Mouse (Mus musculus) macrophage (primary cell): Measurements from ENCODE around the gene Tmem221. TPM values are rescaled to one million over a fixed set of nuclear protein-coding genes. Genes with fewer than 3 reads are reported as not detected.
A peak's percentile ranks its signal among the peaks of the same experiment; 100 is the strongest.

Experiments
- H3K27ac ChIP-seq: fragments of 350-480 bp; formaldehyde crosslinking; 2 replicates; pipeline ENCODE4 v1.9.0; 2021
- H3K36me3 ChIP-seq: fragments of 350-480 bp; formaldehyde crosslinking; 2 replicates; pipeline ENCODE4 v1.9.0; 2021; ENCODE audit errors: inconsistent target
- H3K4me3 ChIP-seq: fragments of 350-480 bp; formaldehyde crosslinking; 2 replicates; pipeline ENCODE4 v1.9.0; 2021; ENCODE audit errors: inconsistent target
- H3K79me2 ChIP-seq: fragments of 350-480 bp; formaldehyde crosslinking; 2 replicates; pipeline ENCODE4 v1.9.0; 2021; ENCODE audit errors: inconsistent target
- WGBS: methylation state at CpG from one replicate; pipeline ENCODE4 v1.1.7; 2026; ENCODE audit warnings: inconsistent platforms; ENCODE audit not compliant: missing documents; 5-methylcytosine and 5-hydroxymethylcytosine counted together
- polyA plus RNA-seq: library from polyadenylated mRNA; stranded (reverse); fragments of 250-400 nt; gene quantifications from 3 replicates; pipeline ENCODE4 v1.2.4, GENCODE M21; 2018; ENCODE audit warnings: inconsistent platforms

The Tmem221 gene
- polyA plus RNA-seq, 1 experiment from 2014 or later: 3.2 TPM

DNA sequence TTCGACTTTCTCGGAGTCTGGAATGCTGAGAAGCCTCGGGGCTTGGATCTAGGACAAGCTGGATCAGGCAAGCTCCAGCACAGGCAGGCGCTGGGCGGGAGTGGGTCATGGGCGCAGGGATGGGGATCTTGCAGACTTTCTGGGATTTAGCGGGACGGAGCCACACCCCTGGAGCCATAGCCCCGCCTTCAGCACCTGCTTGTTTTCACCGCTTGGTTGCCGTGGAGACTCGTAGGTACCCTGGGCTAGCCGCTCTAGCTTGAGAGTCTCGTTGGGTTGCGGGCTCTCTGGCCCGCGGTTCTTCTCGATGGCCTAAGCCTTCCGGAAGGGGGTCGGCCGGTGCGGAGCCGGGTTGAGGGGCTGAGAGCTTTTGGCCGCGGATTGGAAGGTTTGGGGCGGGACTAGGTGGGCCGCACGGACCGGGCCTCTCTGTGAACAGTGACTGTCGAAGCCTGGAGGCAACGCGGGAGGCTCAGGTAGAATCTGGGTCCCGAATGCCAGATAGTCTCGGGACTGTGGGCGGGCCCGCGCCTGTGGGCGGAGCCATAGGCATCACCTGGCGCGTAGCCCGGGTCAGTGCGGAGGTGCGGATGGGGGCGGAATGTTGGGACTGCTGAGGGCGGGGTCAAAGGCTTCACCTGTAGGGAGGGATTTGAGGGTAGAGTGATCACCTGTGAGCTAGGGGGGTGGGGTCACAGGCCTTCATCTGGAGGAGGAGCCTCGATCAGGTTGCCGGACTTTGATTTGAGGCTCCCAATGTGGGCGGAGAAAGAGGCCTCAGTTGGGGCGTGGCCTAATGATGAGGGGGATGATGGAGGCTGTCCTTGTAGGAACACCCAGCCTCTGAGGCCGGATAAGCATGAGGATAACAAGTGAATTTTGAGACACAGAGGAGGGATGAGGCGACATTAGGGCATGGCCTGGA is 11.0 kb upstream of the Tmem221 start:
- WGBS: 19% methylated on average over 51 of the region's 51 CpGs
- peak overlapping the region; percentile 33; the same call in 1 of the 2 replicates for H3K27ac ChIP-seq
- H3K36me3 ChIP-seq: no peaks in the 10 kb centered on the region
- H3K4me3 ChIP-seq: peak overlapping the region; percentile 58
- peaks cover 36% of the 10 kb centered on the region for H3K79me2 ChIP-seq

- Histone ChIP-seq H3K36me3 (no peaks in the 10 kb centered on the region), H3K4me3 (no peak overlapping the region; the same call in 1 of the 2 replicates), H3K79me2 (peaks cover 29% of the 10 kb centered on the region; the same call in 1 of the 2 replicates), H3K27ac (peak overlapping the region; percentile 25)
- WGBS: 78% methylated on average over 6 of the region's 6 CpGs
Observed at GRCm38 (mm10) chr8:71568941-71569340, 10.3 kb upstream of the Tmem221 start.

DNA sequence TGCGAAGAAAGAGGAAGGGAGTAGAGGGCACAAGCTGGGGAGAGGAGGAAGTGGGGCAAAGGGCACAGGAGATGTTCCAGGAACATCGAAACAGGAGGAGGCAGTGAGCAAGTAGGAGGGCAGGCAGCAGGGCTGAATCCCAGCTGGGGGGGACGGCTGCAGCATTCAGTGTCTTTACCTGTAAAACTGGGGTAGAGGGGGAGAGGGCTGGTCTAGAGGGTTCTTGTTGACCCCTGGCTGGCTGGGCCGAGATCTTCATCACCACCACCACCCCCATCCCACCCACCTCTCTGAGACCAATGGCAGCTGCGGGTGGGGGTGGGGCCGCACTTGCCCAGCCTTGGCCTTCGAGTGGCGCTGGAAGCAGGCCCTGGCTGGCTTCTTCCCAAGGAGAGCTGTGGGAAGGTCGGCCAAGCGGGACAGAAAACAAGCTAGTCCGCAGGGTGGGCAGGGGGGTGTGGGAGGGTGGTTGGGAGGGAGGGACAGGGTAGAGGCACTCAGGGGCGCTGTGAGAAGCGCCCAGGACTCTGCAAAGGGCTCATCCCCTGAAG is 9.8 kb upstream of the Tmem221 start, which contains the start of gene Slc27a1:
Gene Slc27a1, plus strand, starts transcription at position 496 of the 551 bp plus-strand sequence.
- peak within 1 kb of the TSS; percentile 58 for H3K4me3 ChIP-seq
- 30% methylated on average over 9 of the region's 13 CpGs for WGBS
- peaks cover 27% of the 10 kb centered on the region; the same call in 1 of the 2 replicates for H3K79me2 ChIP-seq
- peak within 1 kb of the TSS; percentile 25 for H3K27ac ChIP-seq
- no peaks in the 10 kb centered on the region for H3K36me3 ChIP-seq

GRCm38 (mm10) chr8:71567587-71567986 is 8.9 kb upstream of the Tmem221 start:
- no peak overlapping the region for H3K4me3 ChIP-seq
- peak overlapping the region; percentile 25 for H3K27ac ChIP-seq
- peaks cover 19% of the 10 kb centered on the region; the same call in 1 of the 2 replicates for H3K79me2 ChIP-seq
- H3K36me3 ChIP-seq: no peaks in the 10 kb centered on the region
- 94% methylated on average over 7 of the region's 7 CpGs for whole genome bisulfite sequencing

DNA sequence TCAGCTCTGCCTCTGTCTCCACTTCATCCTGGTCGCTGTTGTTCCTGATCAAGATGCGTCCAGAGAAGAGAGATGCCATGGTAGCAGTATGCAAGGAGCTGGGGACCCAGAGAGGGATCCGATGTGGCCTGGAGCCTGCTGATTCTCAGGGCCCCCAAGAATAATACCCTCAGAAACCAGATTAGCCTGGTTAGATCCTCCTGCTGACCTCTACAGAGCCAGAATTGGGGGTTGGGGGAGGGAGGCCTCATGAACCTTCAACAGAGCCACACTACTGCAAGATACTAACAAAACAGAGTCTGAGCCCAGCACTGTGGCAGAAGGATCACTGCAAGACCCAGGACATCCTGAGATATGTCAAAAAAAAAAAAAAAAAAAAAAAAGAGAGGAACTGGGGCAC is 7.8 kb upstream of the Tmem221 start, which contains the start of gene Nxnl1:
Gene Nxnl1, minus strand, starts transcription at position 101 of the 400 bp plus-strand sequence.
- Histone ChIP-seq H3K36me3 (no peaks in the 10 kb centered on the region), H3K79me2 (peaks cover 8% of the 10 kb centered on the region; the same call in 1 of the 2 replicates), H3K4me3 (no peak within 1 kb of the TSS), H3K27ac (no peak within 1 kb of the TSS)
- 93% methylated on average over 3 of the region's 3 CpGs for WGBS

DNA sequence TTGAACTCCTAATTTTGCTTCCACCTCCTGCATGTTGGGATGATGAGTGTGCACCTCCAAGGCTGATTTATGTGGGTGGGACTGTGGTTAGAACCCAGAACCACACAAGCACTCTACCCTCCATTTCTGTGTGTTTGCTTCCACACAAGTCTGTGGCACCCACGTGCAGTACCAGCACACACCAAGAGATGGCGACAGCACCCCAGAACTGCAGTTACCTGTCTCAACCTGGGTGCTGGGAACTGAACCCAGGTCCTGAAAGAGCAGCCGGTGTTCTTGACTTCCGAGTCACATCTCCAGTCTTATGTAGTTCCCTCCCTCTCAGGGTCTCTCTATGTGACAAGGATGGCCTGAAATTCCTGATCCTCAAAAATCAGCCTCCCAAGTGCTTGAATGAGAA is 5.3 kb upstream of the Tmem221 start:
- Histone ChIP-seq H3K79me2 (no peaks in the 10 kb centered on the region), H3K36me3 (no peaks in the 10 kb centered on the region), H3K4me3 (no peak overlapping the region), H3K27ac (no peak overlapping the region)
- WGBS: 78% methylated on average over 4 of the region's 4 CpGs

GRCm38 (mm10) chr8:71562751-71563150 is 4.1 kb upstream of the Tmem221 start:
- H3K4me3 ChIP-seq: no peak overlapping the region

DNA sequence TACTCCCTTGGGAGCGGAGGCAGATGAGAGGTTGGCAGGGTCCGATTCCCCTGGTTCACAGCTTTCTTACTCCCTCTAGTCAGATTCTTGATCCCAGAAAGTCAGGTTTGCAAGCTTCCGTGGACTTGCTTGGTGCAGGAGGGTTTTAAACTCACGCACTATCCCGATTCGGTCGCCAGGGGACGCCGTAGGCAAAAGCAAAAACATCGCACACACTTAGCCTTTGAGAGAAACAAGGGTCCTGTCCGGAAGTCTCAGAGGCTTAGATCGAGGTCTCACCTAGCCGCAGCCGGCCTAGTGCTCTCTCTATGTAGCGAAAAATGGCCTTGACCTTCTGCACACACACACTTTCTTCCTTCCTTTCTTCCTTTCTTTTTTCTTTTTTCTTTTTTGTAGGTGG is 2.7 kb upstream of the Tmem221 start:
- Histone ChIP-seq H3K4me3 (no peak overlapping the region), H3K79me2 (no peaks in the 10 kb centered on the region), H3K27ac (no peak overlapping the region), H3K36me3 (no peaks in the 10 kb centered on the region)
- 4% methylated on average over 15 of the region's 15 CpGs for WGBS

More at GRCm38 (mm10) chr8:71562751-71563150, 4.1 kb upstream of the Tmem221 start:
- Histone ChIP-seq H3K36me3 (no peaks in the 10 kb centered on the region), H3K79me2 (no peaks in the 10 kb centered on the region), H3K27ac (no peak overlapping the region)
- 3% methylated on average over 28 of the region's 33 CpGs for WGBS

DNA sequence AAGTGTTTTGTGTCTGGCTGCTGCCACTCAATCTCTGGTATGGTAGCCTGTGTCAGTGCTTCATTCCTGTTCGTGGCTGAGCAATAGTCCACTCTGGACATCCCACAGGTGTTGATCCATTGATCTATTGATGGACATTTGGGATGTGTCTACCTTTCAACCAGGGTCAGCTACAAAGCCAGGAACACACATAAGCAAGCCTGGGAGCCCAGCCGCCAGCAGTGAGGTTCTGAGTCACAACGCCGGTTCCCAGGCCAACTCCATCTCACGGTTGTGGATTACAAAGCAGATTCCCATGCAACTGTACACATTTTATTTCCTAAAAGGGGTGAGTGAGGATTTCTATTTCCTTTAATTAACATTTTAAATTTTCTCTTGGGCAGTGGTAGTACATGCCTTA is 2.1 kb upstream of the Tmem221 start:
- H3K36me3 ChIP-seq: no peaks in the 10 kb centered on the region
- no peaks in the 10 kb centered on the region for H3K79me2 ChIP-seq
- no peak overlapping the region for H3K27ac ChIP-seq
- no peak overlapping the region for H3K4me3 ChIP-seq
- 98% methylated on average over 5 of the region's 5 CpGs for WGBS

DNA sequence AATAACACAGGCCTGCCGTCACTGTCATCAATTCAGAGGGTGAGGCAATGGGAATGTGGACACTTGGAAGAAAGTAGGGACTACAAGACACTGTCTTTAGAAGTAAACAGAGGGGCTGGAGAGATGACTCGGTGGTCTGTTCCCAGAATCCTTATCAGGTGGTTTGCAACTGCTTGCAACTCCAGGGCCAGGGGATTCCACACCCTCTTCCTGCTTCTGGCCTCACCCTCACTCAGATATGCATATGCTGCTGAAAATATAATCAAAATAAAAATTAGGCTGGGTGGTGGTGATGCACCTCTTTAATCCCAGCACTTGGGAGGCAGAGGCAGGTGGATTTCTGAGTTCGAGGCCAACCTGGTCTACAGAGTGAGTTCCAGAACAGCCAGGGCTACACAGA is 1.4 kb upstream of the Tmem221 start:
- no peaks in the 10 kb centered on the region for H3K36me3 ChIP-seq
- WGBS: 87% methylated on average over 3 of the region's 3 CpGs
- no peak overlapping the region for H3K27ac ChIP-seq
- no peak overlapping the region for H3K4me3 ChIP-seq
- H3K79me2 ChIP-seq: no peaks in the 10 kb centered on the region

GRCm38 (mm10) chr8:71558958-71559690 is 453 bp upstream of the Tmem221 start:
- Histone ChIP-seq H3K79me2 (no peaks in the 10 kb centered on the region), H3K36me3 (no peaks in the 10 kb centered on the region), H3K27ac (no peak overlapping the region), H3K4me3 (peak overlapping the region; percentile 35)
- 11% methylated on average over 22 of the region's 24 CpGs for WGBS

GRCm38 (mm10) chr8:71554644-71555043 is 4.0 kb downstream of the Tmem221 start:
- 90% methylated on average over 2 of the region's 2 CpGs for WGBS
- Histone ChIP-seq H3K27ac (no peak overlapping the region), H3K36me3 (no peaks in the 10 kb centered on the region), H3K4me3 (no peak overlapping the region), H3K79me2 (no peaks in the 10 kb centered on the region)

GRCm38 (mm10) chr8:71554001-71554400 is 4.7 kb downstream of the Tmem221 start:
- no peak overlapping the region for H3K4me3 ChIP-seq
- no peak overlapping the region for H3K27ac ChIP-seq
- H3K79me2 ChIP-seq: no peaks in the 10 kb centered on the region
- no peaks in the 10 kb centered on the region for H3K36me3 ChIP-seq
- WGBS: 74% methylated on average over 6 of the region's 6 CpGs

- H3K36me3 ChIP-seq: peaks cover 4% of the 10 kb centered on the region; the same call in 1 of the 2 replicates
- H3K79me2 ChIP-seq: no peaks in the 10 kb centered on the region
- H3K4me3 ChIP-seq: no peak overlapping the region
- H3K27ac ChIP-seq: no peak overlapping the region
- 85% methylated on average over 6 of the region's 6 CpGs for WGBS
Observed at GRCm38 (mm10) chr8:71552770-71553169, 5.9 kb downstream of the Tmem221 start.
